9 mouse cellular contexts compared by ENCODE assay signal in genomic region chr9:22066433-22066832, GRCm38 (mm10). TPM values are rescaled to one million over a fixed set of nuclear protein-coding genes. Genes with fewer than 3 reads are reported as not detected.
DNase-seq lines count a peak whose midpoint lies in the region; ATAC-seq and TF ChIP-seq lines count a peak whose summit lies in the region.
"Had no signal": no experiment of that assay in that cellular context is flagged by ENCODE, and none has a peak within 500 bp of the region (broad histone marks: within the 10 kb centered on the region; RNA-seq: fewer than 3 reads in every experiment).

No protein-coding gene starts in this region.

- no peak for TF ChIP-seq EP300 in liver, embryonic 14.5 days (IDR thresholded peaks at IDR 0.05; ENCODE audit: low read depth)

- 57% methylated on average over 3 of the region's 3 CpGs for WGBS in liver, embryonic 14.5 days (ENCODE audit: insufficient replicate concordance)

- no peaks in the 10 kb centered on the region for H3K9me3 ChIP-seq in liver, embryonic 14.5 days (ENCODE audit: control insufficient read depth, low read length)

- no peak overlapping the region for H3K27ac ChIP-seq in liver, embryonic 14.5 days

- no peak for ATAC-seq in liver, embryonic 14.5 days (ENCODE audit: insufficient read depth)

- peaks cover 0 to 6% of the 10 kb centered on the region in 2 experiments; a peak in 2 of 4 replicates for H3K4me1 ChIP-seq in liver, embryonic 14.5 days (replicated peaks; ENCODE audit: control insufficient read depth in 2 of 2, insufficient read depth in 2 of 2, low read length in 1 of 2)

- H3K4me2 ChIP-seq in liver, embryonic 14.5 days (ENCODE audit: low read depth), result no peak overlapping the region

- H3K36me3 ChIP-seq in liver, embryonic 14.5 days (replicated peaks; ENCODE audit: control insufficient read depth, insufficient read depth, low read depth), result peaks cover 9% of the 10 kb centered on the region

- no peaks in the 10 kb centered on the region for H3K27me3 ChIP-seq in liver, embryonic 14.5 days (ENCODE audit: control insufficient read depth, insufficient read depth, low read length)

- no peak overlapping the region for H3K4me3 ChIP-seq in liver, embryonic 14.5 days (ENCODE audit: insufficient read depth in 1 of 2, low read depth in 2 of 2, low read length in 2 of 2)
- H3K4me3 ChIP-seq: erythroblast, embryonic 14.5 days had no signal

- TF ChIP-seq CTCF in liver, embryonic 14.5 days (IDR thresholded peaks at IDR 0.05; ENCODE audit: low read depth), result peak; percentile 96

- peak; percentile 74 for DNase-seq in kidney, adult 18-20 months
- no peak for DNase-seq in kidney, adult 11 months
- DNase-seq in B cell, adult 2 months, result peak; percentile 79 to 80
- DNase-seq in MN1 (ENCODE audit: low spot score), result peak; percentile 39
- peak; percentile 71 to 87 for DNase-seq in cerebellum, postnatal 14 days
- peak in 1 of 3 experiments; percentile 32 for DNase-seq in liver, embryonic 14.5 days (ENCODE audit: low read depth in 3 of 3, low spot score in 3 of 3)
- peak; percentile 50 to 61 for DNase-seq in spleen, postnatal 36 days (ENCODE audit: low spot score in 2 of 2)

- no peak overlapping the region for H3K9ac ChIP-seq in liver, embryonic 14.5 days (replicated peaks)

RNA-seq across cellular contexts. Expression of gene Gm49318, which starts 4.6 kb away (rescaled TPM):
- not detected in 2 replicates for polyA plus RNA-seq in liver, embryonic 14.5 days (2012; rRNA removed)
- not detected in 2 replicates for polyA plus RNA-seq in liver, embryonic 14.5 days (2014; fragmentation: Nextera tagmentation; extraction: Ambion mirVana)
- polyA plus RNA-seq: erythroblast, embryonic 14.5 days; limb, embryonic 14.5 days had no signal

RNA-seq across cellular contexts. Expression of gene Zfp653, which starts 4.7 kb away (rescaled TPM):
- polyA plus RNA-seq in liver, embryonic 14.5 days (2012; rRNA removed), result 6.6 and 8.0 TPM in 2 replicates
- polyA plus RNA-seq in liver, embryonic 14.5 days (2014; fragmentation: Nextera tagmentation; extraction: Ambion mirVana), result 2.4 and 3.1 TPM in 2 replicates

RNA-seq across cellular contexts. Expression of gene Elavl3, which starts 14.6 kb away (rescaled TPM):
- 0.01 and 0.22 TPM in 2 replicates for polyA plus RNA-seq in liver, embryonic 14.5 days (2012; rRNA removed)
- not detected in 2 replicates for polyA plus RNA-seq in liver, embryonic 14.5 days (2014; fragmentation: Nextera tagmentation; extraction: Ambion mirVana)

RNA-seq across cellular contexts. Expression of gene Ecsit, which starts 18.8 kb away (rescaled TPM):
- 14.6 and 14.7 TPM in 2 replicates for polyA plus RNA-seq in liver, embryonic 14.5 days (2012; rRNA removed)
- polyA plus RNA-seq in liver, embryonic 14.5 days (2014; fragmentation: Nextera tagmentation; extraction: Ambion mirVana), result 16.8 and 19.9 TPM in 2 replicates

RNA-seq across cellular contexts. Expression of gene Cnn1, which starts 32.6 kb away (rescaled TPM):
- 0.17 and 0.91 TPM in 2 replicates for polyA plus RNA-seq in liver, embryonic 14.5 days (2012; rRNA removed)
- 0.09 and 0.44 TPM in 2 replicates for polyA plus RNA-seq in liver, embryonic 14.5 days (2014; fragmentation: Nextera tagmentation; extraction: Ambion mirVana)
- polyA plus RNA-seq: erythroblast, embryonic 14.5 days had no signal
